Mouse (Mus musculus): Measurements from ENCODE around the gene Gm5797. TPM values are rescaled to one million over a fixed set of nuclear protein-coding genes. Genes with fewer than 3 reads are reported as not detected.

Gene Gm5797
- not detected for polyA plus RNA-seq (2017; shearing (Covaris generic))

DNA sequence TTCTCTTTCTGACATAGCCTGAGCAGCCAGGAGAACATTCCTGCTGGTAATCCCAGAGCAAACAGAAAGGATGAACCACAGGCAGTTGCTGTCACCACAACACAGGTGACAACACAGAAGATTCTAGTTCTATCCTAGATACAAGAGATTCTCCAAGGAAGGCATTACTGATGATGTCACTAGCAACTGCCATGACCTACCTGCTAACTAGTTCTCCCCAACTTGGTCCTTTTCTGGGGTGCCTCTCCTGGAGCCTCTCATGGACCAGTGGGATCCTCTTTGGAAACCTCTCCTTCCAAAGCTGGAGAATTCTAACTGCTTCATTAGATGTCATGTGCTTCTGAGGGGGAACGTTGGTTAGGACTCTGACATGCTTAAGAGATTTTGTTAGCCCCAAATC, at the start of gene Gm5797:
Gene Gm5797, minus strand, starts transcription at position 101 of the 400 bp plus-strand sequence.

GRCm38 (mm10) chr14:7365034-7365433, 32.8 kb upstream of the Gm5797 start, which contains the start of gene Gm8374:
Gm8374 (minus strand) TSS chr14:7365134.

DNA sequence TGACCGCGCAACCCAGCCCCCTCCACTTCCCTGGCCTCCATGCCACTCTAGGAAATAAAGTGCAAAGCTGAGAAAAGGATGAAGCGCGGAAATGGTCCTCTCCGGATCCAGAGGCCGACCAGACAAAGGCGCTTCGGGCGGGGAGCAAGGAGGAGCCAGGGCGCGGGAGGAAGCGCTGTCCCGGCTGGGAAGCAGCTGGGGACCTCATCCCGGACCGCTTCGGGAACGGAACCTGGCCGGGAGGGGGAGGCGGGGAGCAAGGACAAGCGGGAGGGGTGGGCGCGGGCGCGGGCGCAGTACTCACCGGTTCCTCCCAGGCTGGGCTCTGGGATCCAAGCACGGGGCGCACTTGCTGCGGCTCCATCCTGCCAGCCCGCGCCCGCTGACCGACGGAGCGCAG, 17.5 kb downstream of the Gm5797 start, which contains the start of gene Gm3739:
Gene Gm3739, minus strand, starts transcription at position 389 of the 400 bp plus-strand sequence.

Other genes with a start within 250 kb of the Gm5797 start
- gene Gm3696, start 231.8 kb downstream of the Gm5797 start, polyA plus RNA-seq (2017; shearing (Covaris generic)), result 3.3 TPM
- not detected for gene Gm6676, start 207.0 kb downstream of the Gm5797 start, polyA plus RNA-seq (2017; shearing (Covaris generic))
- 8.2 TPM for gene Gm3512, start 157.9 kb downstream of the Gm5797 start, polyA plus RNA-seq (2017; shearing (Covaris generic))
- not detected for gene Gm16434, start 137.9 kb downstream of the Gm5797 start, polyA plus RNA-seq (2017; shearing (Covaris generic))
- gene Gm3727, start 67.7 kb downstream of the Gm5797 start, polyA plus RNA-seq (2017; shearing (Covaris generic)), result not detected
- 12.2 TPM for gene Gm3739, start 17.3 kb downstream of the Gm5797 start, polyA plus RNA-seq (2017; shearing (Covaris generic))
- not detected for gene Gm8374, start 32.7 kb upstream of the Gm5797 start, polyA plus RNA-seq (2017; shearing (Covaris generic))
- not detected for gene Gm3755, start 118.5 kb upstream of the Gm5797 start, polyA plus RNA-seq (2017; shearing (Covaris generic))
- gene Gm3752, start 151.4 kb upstream of the Gm5797 start, polyA plus RNA-seq (2017; shearing (Covaris generic)), result 9.9 TPM
- 1.9 TPM for gene Gm3558, start 236.2 kb upstream of the Gm5797 start, polyA plus RNA-seq (2017; shearing (Covaris generic))